Mouse (Mus musculus) liver, postnatal 0 days (tissue): ENCODE measurements around the gene E130308A19Rik.

Source experiments
- CTCF ChIP-seq: sonication (generic); IDR thresholded peaks from 2 replicates; pipeline ENCODE4 v1.5.1; 2016; ENCODE audit warnings: antibody characterized with exemption, low read depth
- EP300 ChIP-seq: IDR thresholded peaks from 2 replicates; pipeline ENCODE4 v1.6.1; 2016; ENCODE audit warnings: antibody characterized with exemption, low read depth, mild to moderate bottlenecking

DNA sequence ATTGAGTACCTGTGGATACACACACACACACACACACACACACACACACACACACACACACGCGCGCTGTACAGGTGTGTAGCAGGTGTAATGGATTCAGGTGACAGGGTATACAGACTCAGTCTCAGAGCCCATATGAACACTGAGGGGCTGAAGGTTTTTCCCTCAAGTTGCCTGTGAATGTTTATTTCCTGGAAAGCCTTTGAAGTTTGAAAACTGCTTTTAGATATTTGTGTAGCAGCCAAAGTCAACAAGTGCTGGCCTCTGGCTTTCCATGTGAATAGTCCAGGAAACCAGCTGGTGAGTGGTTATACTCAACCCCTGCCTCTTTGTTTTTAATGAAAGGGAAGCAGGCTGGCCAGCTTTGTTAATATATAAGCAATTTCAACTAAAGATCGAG, 91.3 kb downstream of the E130308A19Rik start:
- TF ChIP-seq CTCF (no peak), EP300 (no peak)
